Mouse (Mus musculus) stomach, postnatal 0 days (tissue): ENCODE measurements around the gene Naa38. TPM values are rescaled to one million over a fixed set of nuclear protein-coding genes. Genes with fewer than 3 reads are reported as not detected.
A peak's percentile ranks its signal among the peaks of the same experiment; 100 is the strongest.

Source experiments
- ATAC-seq: fragments of 200-750 bp; cut with Nextera tagmentation; 2 replicates; pipeline ENCODE4 v1.8.0; 2017; ENCODE audit not compliant: low FRiP score, low TSS enrichment
- DNase-seq: peaks from one replicate; pipeline ENCODE4 v3.0.0-alpha.2; 2016; ENCODE audit warnings: low spot score
- H3K27ac ChIP-seq: fragments of 300-500 bp; sonication (generic); replicated peaks from 2 replicates; pipeline ENCODE4 v1.5.1; 2014; ENCODE audit warnings: mild to moderate bottlenecking, control low read depth
- H3K27me3 ChIP-seq: fragments of 300-500 bp; sonication (generic); 2 replicates; pipeline ENCODE4 v1.6.1; 2014; ENCODE audit warnings: low read length; ENCODE audit not compliant: control insufficient read depth, insufficient read depth
- H3K36me3 ChIP-seq: fragments of 300-500 bp; sonication (generic); 2 replicates; pipeline ENCODE4 v1.6.1; 2014; ENCODE audit warnings: low read length, mixed read lengths; ENCODE audit not compliant: control insufficient read depth, insufficient read depth
- H3K4me1 ChIP-seq: fragments of 300-500 bp; sonication (generic); replicated peaks from 2 replicates; pipeline ENCODE4 v1.6.1; 2014; ENCODE audit warnings: antibody characterized with exemption; ENCODE audit not compliant: control insufficient read depth, insufficient read depth
- H3K4me2 ChIP-seq: fragments of 300-500 bp; sonication (generic); replicated peaks from 2 replicates; pipeline ENCODE4 v1.6.1; 2014; ENCODE audit warnings: low read depth, mild to moderate bottlenecking, control low read depth, moderate library complexity
- H3K4me3 ChIP-seq: fragments of 300-500 bp; sonication (generic); 2 replicates; pipeline ENCODE4 v1.5.1; 2014; ENCODE audit warnings: low read depth, low read length, control low read depth
- H3K9ac ChIP-seq: fragments of 300-500 bp; sonication (generic); 2 replicates; pipeline ENCODE4 v1.6.1; 2014; ENCODE audit warnings: mild to moderate bottlenecking, low read length, control low read depth, mixed read lengths
- H3K9me3 ChIP-seq: fragments of 300-500 bp; sonication (generic); 2 replicates; pipeline ENCODE4 v1.6.1; 2016; ENCODE audit warnings: low read length; ENCODE audit not compliant: control insufficient read depth
- CTCF ChIP-seq: IDR thresholded peaks from 2 replicates; pipeline ENCODE4 v1.5.1; 2016; ENCODE audit warnings: antibody characterized with exemption, low read depth, mild to moderate bottlenecking, moderate library complexity
- EP300 ChIP-seq: optimal IDR thresholded peaks from 2 replicates; pipeline ENCODE3; 2016; ENCODE audit warnings: antibody characterized with exemption
- WGBS: fragments of 180-500 bp; shearing (Covaris S2); extraction: QIAGEN DNeasy Blood & Tissue Kit; methylation state at CpG from one replicate; pipeline ENCODE4 v1.1.7; 2014; 5-methylcytosine and 5-hydroxymethylcytosine counted together
- polyA plus RNA-seq: library from polyadenylated mRNA; unstranded; fragments of >200 nt; fragmentation: Nextera tagmentation; extraction: Ambion mirVana; gene quantifications from 2 replicates; pipeline ENCODE4 v1.2.1, GENCODE M21; 2015

The Naa38 gene
- polyA plus RNA-seq, 1 experiment from 2014 or later, result 170 TPM

- TF ChIP-seq CTCF, result no peak
- no peak for TF ChIP-seq EP300
- Histone ChIP-seq H3K9ac (peak overlapping the region; percentile 19), H3K27me3 (no peaks in the 10 kb centered on the region), H3K36me3 (peaks cover 24% of the 10 kb centered on the region), H3K4me2 (peak overlapping the region; percentile 96), H3K4me3 (no peak overlapping the region), H3K27ac (peak overlapping the region; percentile 100), H3K4me1 (peaks cover 22% of the 10 kb centered on the region), H3K9me3 (no peaks in the 10 kb centered on the region)
- WGBS, result 22% methylated on average over 8 of the region's 8 CpGs
- DNase-seq (no peak), ATAC-seq (no peak)
Observed at GRCm38 (mm10) chr11:69364376-69364775, 30.9 kb upstream of the Naa38 start.

- ATAC-seq (peak; percentile 73), DNase-seq (peak; percentile 96)
- Histone ChIP-seq H3K9ac (peak overlapping the region; percentile 35; the same call in 1 of the 2 replicates), H3K4me2 (peak overlapping the region; percentile 96), H3K27ac (peak overlapping the region; percentile 100), H3K4me1 (peaks cover 22% of the 10 kb centered on the region), H3K9me3 (no peaks in the 10 kb centered on the region), H3K36me3 (peaks cover 21% of the 10 kb centered on the region), H3K4me3 (peak overlapping the region; percentile 4; the same call in 1 of the 2 replicates), H3K27me3 (no peaks in the 10 kb centered on the region)
- peak; percentile 20; the same call in 1 of the 2 replicates for TF ChIP-seq CTCF
- TF ChIP-seq EP300, result no peak
- under 1% methylated on average over 6 of the region's 6 CpGs for WGBS
Observed at GRCm38 (mm10) chr11:69364910-69365309, 30.4 kb upstream of the Naa38 start.

GRCm38 (mm10) chr11:69365722-69366121, 29.6 kb upstream of the Naa38 start:
- peak; percentile 38 for ATAC-seq

GRCm38 (mm10) chr11:69366157-69366854, 29.0 kb upstream of the Naa38 start:
- DNase-seq (peak; percentile 98), ATAC-seq (peak; percentile 83)
- Histone ChIP-seq H3K4me2 (peak overlapping the region; percentile 96), H3K27me3 (no peaks in the 10 kb centered on the region), H3K9me3 (no peaks in the 10 kb centered on the region), H3K36me3 (peaks cover 10% of the 10 kb centered on the region), H3K27ac (peak overlapping the region; percentile 100), H3K4me1 (peaks cover 22% of the 10 kb centered on the region), H3K9ac (peak overlapping the region; percentile 99), H3K4me3 (peak overlapping the region; percentile 98)
- TF ChIP-seq EP300 (no peak), CTCF (peak; percentile 45)
- under 1% methylated on average over 25 of the region's 26 CpGs for WGBS

More at GRCm38 (mm10) chr11:69365722-69366121, 29.6 kb upstream of the Naa38 start:
- no peaks in the 10 kb centered on the region for H3K27me3 ChIP-seq
- peaks cover 13% of the 10 kb centered on the region for H3K36me3 ChIP-seq
- peak overlapping the region; percentile 32 for H3K4me3 ChIP-seq
- peak overlapping the region; percentile 100 for H3K27ac ChIP-seq
- 15% methylated on average over 6 of the region's 6 CpGs for WGBS
- H3K9me3 ChIP-seq, result no peaks in the 10 kb centered on the region
- peaks cover 22% of the 10 kb centered on the region for H3K4me1 ChIP-seq
- TF ChIP-seq CTCF, result no peak
- no peak for TF ChIP-seq EP300
- DNase-seq, result peak; percentile 76
- peak overlapping the region; percentile 68 for H3K9ac ChIP-seq
- peak overlapping the region; percentile 96 for H3K4me2 ChIP-seq

GRCm38 (mm10) chr11:69366855-69367615, 28.3 kb upstream of the Naa38 start:
- Histone ChIP-seq H3K9ac (peak overlapping the region; percentile 99), H3K27me3 (no peaks in the 10 kb centered on the region), H3K9me3 (no peaks in the 10 kb centered on the region), H3K36me3 (0 out of 2 replicates have a peak, but pooled peaks cover 3% of the 10 kb centered on the region), H3K4me2 (peak overlapping the region; percentile 96), H3K27ac (peak overlapping the region; percentile 100), H3K4me1 (peaks cover 25% of the 10 kb centered on the region), H3K4me3 (peak overlapping the region; percentile 98)
- ATAC-seq (no peak; the same call in 1 of the 2 replicates), DNase-seq (no peak)
- TF ChIP-seq EP300 (peak; percentile 45), CTCF (peak; percentile 7; the same call in 1 of the 2 replicates)
- under 1% methylated on average over 22 of the region's 22 CpGs for WGBS
